Mouse (Mus musculus) granulocyte monocyte progenitor cell, adult 5-6 weeks (primary cell): ENCODE measurements at regions not wholly inside any gene's neighbourhood (a gene's known extent, or its start where the extent isn't known, plus 50 kb on each side); places are given as distances from the start of the nearest gene placed in this dataset.

Source experiments
- ATAC-seq: replicated peaks from 2 replicates; pipeline ENCODE4 v1.8.0; 2016; ENCODE audit warnings: mild to moderate bottlenecking, moderate TSS enrichment, inconsistent platforms; ENCODE audit not compliant: poor library complexity, severe bottlenecking

DNA sequence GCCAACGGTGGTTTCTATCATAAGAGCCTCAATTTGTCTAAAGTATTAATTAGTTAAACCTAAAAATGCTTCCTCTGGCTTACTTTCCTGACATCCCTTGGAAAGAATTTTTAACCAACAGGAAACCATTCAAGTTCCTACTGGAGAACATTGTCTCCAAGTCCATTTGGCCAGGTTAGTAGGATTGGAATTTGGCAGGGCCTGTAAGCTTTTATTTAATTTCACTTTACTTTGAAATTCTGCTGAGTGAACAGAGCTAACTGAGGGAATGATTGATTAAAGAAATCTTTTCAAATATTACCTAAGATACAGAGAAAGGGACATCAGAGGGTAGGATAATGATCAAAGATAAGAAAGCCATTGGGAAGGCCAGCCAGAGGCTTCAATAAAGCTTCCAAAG is 102.4 kb upstream of the Sfrp2 start:
- no peak for ATAC-seq

DNA sequence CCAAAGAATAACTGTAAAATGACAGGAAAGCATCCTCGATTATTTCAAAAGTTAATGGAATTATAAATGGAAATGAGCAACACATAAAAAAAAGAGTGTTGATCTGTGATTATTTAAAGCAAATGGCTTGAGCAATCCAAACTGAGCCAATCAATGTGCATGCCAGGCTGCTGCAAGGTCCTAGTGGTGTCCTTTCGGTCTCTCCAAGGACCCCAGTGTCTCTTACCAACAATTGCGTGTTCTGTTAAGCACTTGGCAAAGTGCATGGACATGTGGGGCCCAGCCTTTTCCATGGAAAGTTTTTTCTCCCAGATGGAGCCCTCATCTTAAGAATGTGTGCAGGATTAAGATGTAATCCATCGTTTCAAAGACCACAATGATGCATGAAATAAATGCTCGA is 90.0 kb upstream of the Sfrp2 start:
- ATAC-seq, result no peak

- no peak for ATAC-seq
Observed at GRCm38 (mm10) chr3:83686611-83687010, 79.5 kb upstream of the Sfrp2 start.

GRCm38 (mm10) chr3:83687503-83687902 is 78.6 kb upstream of the Sfrp2 start:
- ATAC-seq, result no peak

GRCm38 (mm10) chr3:83689068-83689976 is 76.8 kb upstream of the Sfrp2 start:
- no peak for ATAC-seq

- no peak for ATAC-seq
Observed at GRCm38 (mm10) chr3:83694505-83694904, 71.6 kb upstream of the Sfrp2 start.

DNA sequence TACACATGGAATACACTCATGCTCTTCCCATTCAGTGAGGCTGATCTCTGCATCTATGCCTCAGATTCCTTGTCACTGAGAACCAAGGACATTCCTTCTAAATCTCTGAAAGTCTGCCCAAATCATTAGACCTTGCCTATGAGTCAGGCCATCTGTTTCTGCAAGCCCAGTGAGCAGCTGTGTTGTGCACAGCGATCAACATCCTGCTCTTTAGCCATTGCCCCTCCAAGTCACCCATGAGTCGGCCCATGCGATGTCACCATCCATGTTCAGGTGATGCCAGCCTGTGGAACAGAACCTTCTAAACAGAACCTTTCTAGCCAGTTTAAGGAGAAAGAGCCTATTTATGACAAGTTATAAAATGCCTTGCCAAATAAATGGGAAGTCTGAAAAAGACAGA is 66.4 kb upstream of the Sfrp2 start:
- no peak for ATAC-seq

DNA sequence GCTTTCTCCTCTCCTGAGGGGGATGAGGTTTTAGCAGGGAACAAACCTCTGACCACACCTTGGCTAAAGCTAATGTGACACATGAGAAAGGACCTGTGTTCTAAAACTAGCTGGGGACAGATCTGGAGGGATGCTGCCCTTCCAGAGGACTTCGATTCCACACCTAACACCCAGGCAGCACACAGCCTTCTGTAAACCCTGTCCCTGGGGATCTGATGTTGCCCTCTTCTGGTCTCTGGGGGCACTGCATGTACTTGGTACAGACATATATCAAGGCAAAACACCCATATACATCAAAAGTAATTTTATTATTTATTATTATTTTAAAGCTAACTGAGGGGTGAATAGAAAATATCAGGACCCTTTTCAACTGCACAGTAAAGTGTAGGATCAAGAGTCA is 65.0 kb upstream of the Sfrp2 start:
- ATAC-seq, result peak; percentile 59

- no peak for ATAC-seq
Observed at GRCm38 (mm10) chr3:83704559-83704958, 61.6 kb upstream of the Sfrp2 start.

GRCm38 (mm10) chr3:83705253-83705652 is 60.9 kb upstream of the Sfrp2 start:
- no peak for ATAC-seq

DNA sequence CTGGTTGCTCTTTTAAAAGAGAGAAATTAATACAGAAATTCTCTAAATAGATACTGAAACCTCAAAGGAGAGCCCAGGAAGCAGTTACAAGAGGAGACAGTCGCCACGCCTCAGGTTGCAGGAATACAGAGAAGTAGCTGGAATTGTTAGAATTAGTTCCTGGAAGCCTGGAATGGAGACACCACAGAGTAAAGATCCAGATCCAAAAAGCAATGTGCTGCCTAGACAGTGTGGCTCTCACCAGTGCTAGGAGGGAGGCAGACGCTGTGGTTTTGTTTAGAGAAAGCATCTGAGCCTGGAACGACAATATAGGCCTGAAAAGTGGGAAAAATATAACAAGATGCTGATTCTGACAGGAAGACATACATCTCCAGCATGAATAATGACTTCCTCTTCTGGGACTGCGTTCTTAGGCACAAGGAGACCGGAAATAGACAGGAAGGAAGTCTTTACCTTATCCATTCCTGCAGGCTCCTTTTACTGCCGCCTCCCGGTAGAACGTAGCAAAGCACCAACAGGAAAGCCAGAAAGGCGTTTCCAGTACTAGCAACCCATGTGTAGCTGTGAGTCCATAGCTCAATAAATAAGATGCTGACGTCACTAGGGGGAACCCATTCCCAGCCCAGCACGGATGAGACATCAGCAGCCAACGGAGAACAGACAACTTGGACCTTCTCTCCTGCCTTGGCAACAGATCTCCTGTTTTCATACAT is 59.4 kb upstream of the Sfrp2 start:
- peak; percentile 85 for ATAC-seq

DNA sequence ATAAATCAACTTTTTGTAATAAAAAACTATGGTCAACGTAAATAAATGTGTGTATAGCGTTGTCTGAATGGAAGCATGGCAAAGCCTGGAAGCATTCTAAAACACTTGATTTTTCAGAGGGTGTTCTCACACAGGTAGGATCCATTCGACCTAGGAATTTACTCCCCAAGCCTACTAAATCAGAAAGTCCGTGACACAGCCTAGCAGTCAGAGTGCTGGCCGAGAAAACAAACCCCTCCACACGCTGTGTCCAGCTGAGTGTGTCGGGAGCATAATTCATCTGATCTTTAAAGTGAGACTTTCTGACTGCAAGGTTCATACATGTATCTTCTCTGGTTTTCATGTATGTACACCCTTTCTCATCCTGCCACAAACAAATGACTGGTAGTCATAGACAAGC is 58.8 kb upstream of the Sfrp2 start:
- ATAC-seq, result no peak

- no peak for ATAC-seq
Observed at GRCm38 (mm10) chr3:83708973-83709372, 57.1 kb upstream of the Sfrp2 start.

DNA sequence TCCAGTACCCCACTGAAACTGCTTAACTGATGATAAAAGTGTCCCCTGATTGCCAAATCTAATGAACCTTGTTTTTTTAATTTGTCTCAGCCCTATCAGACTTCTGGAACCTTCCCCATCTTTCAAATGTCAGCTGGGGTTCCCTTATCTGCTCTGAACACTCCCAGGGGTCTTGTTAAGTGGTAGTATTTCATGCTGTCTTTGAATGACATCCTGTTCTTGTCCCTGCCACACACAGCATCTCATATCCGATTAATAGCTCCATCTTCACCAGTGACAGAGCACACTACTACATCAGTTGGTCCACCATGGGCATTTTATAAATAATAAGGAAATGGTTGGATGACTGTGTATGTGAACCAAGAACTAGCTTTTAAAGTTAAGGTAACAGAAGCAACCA is 56.6 kb upstream of the Sfrp2 start:
- no peak for ATAC-seq

DNA sequence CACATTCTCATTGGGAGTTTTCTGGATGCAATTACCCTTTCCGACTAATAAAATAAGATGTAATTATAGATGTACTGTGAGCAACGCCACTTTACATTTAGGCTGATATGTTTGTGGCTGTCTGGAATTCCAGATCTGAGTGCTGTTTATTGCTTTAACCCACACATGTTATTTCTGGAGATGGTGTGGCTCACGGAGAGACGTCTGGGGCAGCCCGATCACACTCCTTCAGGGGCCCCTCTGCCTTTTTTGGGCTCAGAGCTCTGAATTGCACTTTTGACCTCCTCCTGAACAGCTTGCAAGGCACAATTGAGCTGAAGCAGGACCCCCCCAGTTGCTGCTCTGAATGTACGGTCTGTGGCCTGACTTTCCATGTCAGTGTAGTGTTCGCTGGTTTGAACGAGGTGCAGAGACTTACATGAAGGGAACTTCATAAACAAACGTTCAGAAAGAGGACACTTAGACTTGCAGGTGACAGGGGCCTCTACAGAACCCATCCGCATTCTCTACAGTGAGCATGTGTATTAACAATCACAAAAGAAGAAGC is 55.1 kb upstream of the Sfrp2 start:
- no peak for ATAC-seq

- no peak for ATAC-seq
Observed at GRCm38 (mm10) chr3:83712355-83712754, 53.8 kb upstream of the Sfrp2 start.

DNA sequence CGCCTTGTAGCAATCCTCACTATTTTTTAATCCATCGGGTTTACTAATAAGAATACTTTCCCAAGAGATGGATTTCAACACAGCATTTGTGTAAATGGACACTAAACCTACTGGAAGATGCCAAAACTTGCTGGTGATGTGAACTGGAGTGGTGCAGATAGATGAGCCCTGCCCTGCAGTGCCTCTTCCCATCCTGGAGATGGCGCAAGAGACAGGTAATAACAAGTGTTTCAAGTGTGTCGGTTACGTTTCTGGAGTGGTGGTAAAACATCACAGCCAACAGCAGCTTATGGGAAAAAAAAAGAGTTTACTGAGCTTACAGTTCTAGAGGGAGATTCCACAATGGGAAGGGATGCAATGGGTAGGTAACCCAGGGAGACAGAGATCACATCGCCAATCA is 51.5 kb upstream of the Sfrp2 start:
- peak; percentile 75 for ATAC-seq
